Mouse (Mus musculus) T-helper 17 cell (primary cell): ENCODE results near the gene Ccdc85a.

Experiments used
- in situ Hi-C, 2 experiments: fragments of 300-600 bp; cut with MboI, MseI; formaldehyde crosslinking; loops; 1 replicate in 1 of 2; 2 replicates in 1 of 2; pipeline ENCODE4 v1.15.1; 2025; ENCODE audit warnings: high pct_unique_total_duplicates in 2 of 2

The Ccdc85a gene

GRCm38 (mm10) chr11:28583911-28584434, at the start of gene Ccdc85a:
Ccdc85a (minus strand) TSS chr11:28584324.
- in situ Hi-C loops = no loop called here

DNA sequence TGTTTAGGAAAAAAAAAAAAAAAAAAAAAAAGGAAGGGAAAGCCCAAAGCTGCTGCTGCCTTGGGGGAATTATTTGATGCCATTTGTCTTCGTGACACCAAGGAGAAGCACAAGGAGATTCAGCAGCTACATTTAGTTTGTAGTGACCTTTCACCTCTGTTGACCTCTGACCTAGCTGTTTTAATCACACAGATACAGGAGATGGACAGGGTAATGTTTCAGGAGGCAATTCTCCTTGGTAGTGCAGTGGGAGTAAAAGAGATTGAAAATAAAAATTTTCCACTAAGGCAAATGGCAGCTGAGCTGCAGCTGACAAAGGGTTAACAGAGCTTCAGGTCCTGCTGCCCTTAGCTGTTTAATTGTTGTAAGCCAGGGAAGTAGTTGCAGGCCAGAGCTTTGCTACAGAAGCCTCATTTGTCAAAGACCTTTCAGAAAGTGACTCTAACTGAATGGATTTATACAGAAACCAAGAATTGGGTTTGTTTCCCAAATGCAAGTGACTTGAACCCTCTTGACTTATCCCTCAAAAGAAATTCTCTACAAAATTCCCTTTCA, 49.5 kb upstream of the Ccdc85a start:
- in situ Hi-C loops = no loop called here

DNA sequence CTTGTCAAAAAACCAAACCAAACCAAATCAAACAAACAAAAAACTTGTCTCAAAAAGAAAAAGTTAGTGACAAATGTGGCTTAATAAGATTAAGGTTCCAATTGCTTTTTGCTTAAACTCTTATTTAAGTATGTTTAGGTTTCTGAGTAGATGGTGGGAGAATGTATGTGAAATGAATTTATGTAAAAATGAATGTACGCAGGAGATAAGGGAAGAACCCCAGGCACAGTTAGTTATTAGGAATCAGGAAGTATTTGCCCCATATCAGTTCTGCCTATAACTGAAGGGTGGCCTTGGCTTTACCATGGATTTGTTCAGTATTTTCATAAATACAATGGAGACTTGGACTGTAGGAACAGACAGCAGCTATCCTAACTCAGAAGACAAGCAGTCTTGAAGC, 49.0 kb upstream of the Ccdc85a start:
- in situ Hi-C loops = no loop called here

DNA sequence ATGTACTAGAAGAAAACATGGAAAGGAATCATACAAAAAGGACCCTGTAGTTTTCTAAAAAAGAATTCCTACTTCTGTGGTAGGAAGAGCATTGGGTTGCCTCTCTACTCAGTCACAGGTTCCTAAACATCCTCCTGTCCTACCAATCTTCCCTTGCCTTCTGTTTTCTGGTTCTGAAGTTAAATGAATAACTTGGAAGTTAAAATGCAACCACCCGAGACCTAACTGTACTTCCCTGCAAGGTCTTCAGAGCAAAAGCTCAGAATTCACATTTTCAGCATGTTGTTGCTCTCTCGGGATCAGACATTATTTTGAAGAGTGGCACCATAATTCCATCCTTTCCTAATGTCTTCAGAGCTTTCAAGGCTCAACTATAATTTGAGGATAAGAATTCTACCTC, 46.6 kb upstream of the Ccdc85a start:
- in situ Hi-C loops = no loop called here

GRCm38 (mm10) chr11:28610781-28611491, 26.8 kb upstream of the Ccdc85a start:
- in situ Hi-C loops = no loop called here

DNA sequence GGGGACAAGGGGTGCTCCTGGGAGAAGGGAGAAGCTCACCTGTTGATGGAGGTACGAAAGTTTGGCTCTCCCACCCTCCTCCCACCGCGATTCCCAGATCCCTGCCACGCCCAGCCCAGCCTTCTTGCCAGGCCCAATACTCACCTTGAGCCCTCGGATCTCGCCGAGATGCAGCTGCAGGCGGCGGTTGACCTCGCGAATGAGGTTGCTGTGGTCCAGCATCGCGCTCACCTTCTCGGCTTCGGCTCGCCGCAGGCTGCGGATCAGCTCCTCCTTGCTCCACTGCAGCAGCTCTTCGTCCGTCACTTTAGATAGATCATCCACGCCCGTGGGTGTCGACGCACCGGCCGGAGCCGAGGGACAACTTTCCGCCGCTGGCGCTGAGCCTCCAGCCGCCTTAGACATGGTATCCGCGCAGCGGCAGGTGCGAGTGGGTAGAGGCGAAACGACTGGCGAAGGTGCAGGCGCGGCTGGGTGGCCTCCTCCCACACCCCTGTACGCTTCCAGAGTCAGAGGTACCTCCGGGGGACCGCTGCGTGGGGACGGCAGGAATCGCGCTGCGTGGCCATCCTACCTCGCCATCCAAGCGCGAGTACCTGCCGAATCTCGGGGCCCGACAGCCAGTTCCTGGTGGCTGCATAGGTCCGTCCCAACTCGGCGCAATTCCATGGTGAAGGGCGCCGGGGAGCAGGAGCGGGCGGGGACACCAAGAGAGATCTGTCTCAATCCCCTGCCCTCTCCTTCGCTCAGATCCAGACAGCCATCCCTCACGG, 800 bp downstream of the Ccdc85a start:
- in situ Hi-C loops = no loop called here

DNA sequence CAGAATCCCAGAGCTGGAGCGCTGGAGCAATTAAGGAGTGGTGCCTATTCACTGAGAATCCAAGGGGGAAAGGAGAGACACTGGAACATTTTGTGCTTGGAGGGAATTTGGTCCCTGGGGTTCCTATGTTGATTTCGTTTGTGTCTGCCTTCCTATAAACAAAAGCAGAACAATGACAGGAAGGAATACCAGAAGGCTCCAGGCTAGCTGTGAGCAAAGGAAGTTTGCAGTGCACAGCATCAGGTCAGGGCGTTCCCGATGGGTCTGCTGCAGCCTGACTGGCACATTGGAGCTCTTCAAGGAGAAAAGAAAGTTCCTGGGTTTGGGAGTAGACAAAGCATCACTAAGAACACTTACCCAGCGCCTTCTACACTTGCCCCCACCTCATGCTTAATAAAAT, 1.9 kb downstream of the Ccdc85a start:
- in situ Hi-C loops = no loop called here

- in situ Hi-C loops = no loop called here
Measured at GRCm38 (mm10) chr11:28572423-28572822, 11.7 kb downstream of the Ccdc85a start.

DNA sequence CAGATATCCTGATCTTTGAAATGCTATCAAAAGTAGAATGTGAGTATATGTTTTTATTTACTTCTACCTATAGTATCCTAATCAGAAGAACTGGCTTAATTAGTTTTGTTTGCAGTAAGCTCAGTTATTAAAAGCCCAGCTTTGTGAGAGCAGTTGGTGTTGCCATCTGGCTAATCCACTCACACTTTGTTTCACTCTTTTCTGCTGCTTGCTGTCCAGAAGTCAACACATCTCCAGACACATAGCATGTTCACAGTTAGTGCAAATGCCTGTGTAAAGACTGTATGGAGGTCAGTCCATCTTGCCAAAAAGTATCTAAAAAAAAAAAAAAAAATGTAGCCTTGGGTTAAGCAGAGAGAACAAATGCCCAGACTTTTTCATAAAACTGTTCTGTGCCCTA, 27.7 kb downstream of the Ccdc85a start:
- in situ Hi-C loops = no loop called here

DNA sequence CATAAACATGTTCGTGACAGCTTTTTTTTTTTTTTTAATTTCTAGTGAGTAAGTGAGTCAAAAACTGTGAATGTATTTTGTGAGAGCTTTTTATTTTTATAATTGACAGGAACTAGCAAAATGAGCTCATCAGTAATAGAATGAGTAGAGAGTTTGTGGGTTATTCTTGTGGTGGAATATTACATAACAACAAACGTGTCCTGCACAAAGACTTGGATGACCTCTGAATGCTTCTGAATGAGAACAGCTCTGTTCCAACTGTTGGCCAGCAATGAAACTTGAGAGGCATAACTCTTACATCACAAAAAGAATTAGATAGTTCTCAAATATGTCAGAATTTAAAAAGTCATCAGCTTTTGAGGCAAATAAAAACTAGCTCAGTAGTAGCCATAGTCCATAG, 40.7 kb downstream of the Ccdc85a start:
- in situ Hi-C loops = no loop called here

- in situ Hi-C loops = no loop called here
Measured at GRCm38 (mm10) chr11:28541307-28541706, 42.8 kb downstream of the Ccdc85a start.

GRCm38 (mm10) chr11:28533286-28533685, 50.8 kb downstream of the Ccdc85a start:
- in situ Hi-C loops = no loop called here

GRCm38 (mm10) chr11:28501190-28501589, 82.9 kb downstream of the Ccdc85a start:
- in situ Hi-C loops = loop anchor here in 1 of 2 experiments (10.0 kb wide), 1 partner anchor 1124 kb away; no protein-coding TSS in a partner anchor

DNA sequence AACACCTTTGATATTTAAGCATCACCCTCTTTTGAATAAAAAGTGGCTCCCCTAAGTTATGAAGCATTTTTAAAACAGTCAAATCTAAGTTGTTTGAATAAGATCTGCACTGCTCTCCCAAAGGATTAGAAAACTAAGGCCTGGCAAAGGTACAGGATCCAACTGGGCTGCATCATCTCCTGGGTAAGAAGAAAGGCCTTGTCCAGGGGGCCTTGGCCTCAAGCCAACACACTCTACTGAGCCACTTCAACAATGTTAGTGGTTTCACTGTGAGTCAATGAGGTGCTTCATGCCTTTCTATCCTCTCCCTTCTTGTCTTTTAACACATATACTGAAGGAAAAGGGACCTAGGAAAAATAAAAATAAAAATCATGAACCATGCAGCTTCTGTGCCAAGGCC, 87.1 kb downstream of the Ccdc85a start:
- in situ Hi-C loops = no loop called here

DNA sequence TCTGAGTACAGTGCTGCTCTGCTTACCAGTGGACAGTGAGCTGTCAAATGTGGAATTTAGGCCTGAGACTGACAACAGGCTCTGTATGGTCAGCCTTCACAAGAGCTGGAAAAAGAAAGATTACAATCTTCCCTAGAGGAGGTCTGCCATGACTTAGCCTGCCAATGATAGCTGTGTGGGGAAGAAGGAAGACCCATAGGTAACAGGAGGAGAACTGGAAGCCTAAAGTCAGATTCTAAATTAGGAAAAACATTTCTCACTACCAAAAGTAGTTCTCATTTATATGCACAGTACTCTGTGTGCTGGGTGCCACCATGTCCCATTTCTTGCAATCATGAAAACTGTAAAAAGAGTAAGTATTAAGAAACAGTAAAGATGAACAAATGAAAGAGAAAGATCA, 90.8 kb downstream of the Ccdc85a start:
- in situ Hi-C loops = no loop called here

GRCm38 (mm10) chr11:28491330-28491729, 92.8 kb downstream of the Ccdc85a start:
- in situ Hi-C loops = no loop called here

GRCm38 (mm10) chr11:28484083-28484729, 99.9 kb downstream of the Ccdc85a start:
- in situ Hi-C loops = no loop called here

DNA sequence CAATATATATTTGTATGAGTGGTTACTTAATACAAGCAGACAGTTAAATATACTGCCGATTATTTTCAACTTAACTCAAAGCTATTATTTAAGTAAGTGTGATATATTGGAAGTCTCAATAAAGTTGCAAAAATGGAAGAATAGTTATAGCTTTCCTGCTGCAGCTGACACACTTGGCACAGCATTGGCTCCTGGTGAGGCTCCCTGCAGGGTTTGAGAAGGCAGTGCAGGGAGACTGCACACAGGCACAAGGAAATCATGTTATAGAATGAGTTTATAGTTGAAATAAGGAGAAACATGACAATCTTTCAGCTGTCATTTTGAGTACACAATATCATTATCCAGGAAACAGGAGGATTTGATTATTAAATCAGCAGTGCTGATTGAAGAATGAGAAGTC, 107.0 kb downstream of the Ccdc85a start:
- in situ Hi-C loops = no loop called here

GRCm38 (mm10) chr11:28465726-28466125, 118.4 kb downstream of the Ccdc85a start:
- in situ Hi-C loops = loop anchor here in 1 of 2 experiments (10.0 kb wide), 1 partner anchor 1421 kb away; no protein-coding TSS in a partner anchor

DNA sequence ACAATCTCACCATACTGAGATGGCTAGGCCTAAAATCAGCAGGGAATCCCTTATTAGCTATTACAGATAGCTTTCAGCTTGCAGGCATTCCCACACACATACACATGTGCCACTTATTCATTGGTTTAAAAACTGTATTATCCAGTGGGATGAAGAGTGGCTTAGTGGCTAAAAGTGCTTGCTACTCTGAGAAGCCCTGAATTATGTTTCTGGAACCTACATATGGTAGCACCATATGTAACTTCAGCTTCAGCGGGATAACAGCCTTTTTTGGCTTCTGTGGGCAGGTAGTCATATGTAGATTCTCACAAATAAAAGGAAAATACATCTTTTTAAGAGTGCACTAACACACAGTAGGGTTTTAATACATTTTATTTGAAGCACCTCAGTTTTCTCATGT, 119.2 kb downstream of the Ccdc85a start:
- in situ Hi-C loops = loop anchor here in 1 of 2 experiments (10.0 kb wide), 1 partner anchor 1420 kb away; no protein-coding TSS in a partner anchor

GRCm38 (mm10) chr11:28459165-28459564, 125.0 kb downstream of the Ccdc85a start:
- in situ Hi-C loops = no loop called here

DNA sequence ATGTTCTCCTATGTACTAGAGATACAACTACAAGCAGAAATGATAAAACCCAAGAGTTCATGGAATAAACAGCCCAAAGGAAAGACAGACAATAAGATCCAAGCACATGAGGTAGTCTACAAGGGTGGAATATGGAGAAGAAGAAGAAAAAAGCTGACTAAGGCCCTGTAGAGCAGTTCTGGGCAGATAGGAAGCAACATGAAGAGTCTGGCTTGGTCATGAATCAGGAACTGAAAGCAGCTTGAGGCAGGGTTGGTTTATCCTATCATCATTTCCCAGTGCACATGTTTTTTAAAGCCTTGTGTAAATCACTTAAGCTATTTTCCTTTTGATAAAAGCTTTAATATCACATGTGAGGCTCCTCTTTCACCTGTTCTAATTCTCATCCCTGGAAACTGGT, 144.2 kb downstream of the Ccdc85a start:
- in situ Hi-C loops = no loop called here
